Mouse (Mus musculus): ENCODE measurements at regions not wholly inside any gene's neighbourhood (a gene's known extent, or its start where the extent isn't known, plus 50 kb on each side); places are given as distances from the start of the nearest gene placed in this dataset.

GRCm38 (mm10) chr5:126148908-126149307 is 617.3 kb downstream of the Tmem132b start:
- TF ChIP-seq CTCF (IDR thresholded peaks at IDR 0.05; ENCODE audit: extremely low read depth, insufficient read length, insufficient replicate concordance, low read depth, low read length) (no peak), POLR2A (IDR thresholded peaks at IDR 0.05; ENCODE audit: low read depth, low read length) (no peak)

Data from small intestine, adult 2 months (tissue).